Mouse (Mus musculus) myocyte (in vitro differentiated cells): ENCODE measurements at regions not wholly inside any gene's neighbourhood (a gene's known extent, or its start where the extent isn't known, plus 50 kb on each side); places are given as distances from the start of the nearest gene placed in this dataset.

Source experiments
- H3K27me3 ChIP-seq: one replicate; pipeline ENCODE4 v1.6.1; 2011; ENCODE audit not compliant: control insufficient read depth, insufficient read depth, insufficient read length
- H3K36me3 ChIP-seq: one replicate; pipeline ENCODE4 v1.6.1; 2011; ENCODE audit not compliant: control insufficient read depth, insufficient read depth
- H3K4me2 ChIP-seq: one replicate; pipeline ENCODE4 v1.6.1; 2011; ENCODE audit warnings: low read depth, control low read depth
- H3K4me3 ChIP-seq: one replicate; pipeline ENCODE4 v1.5.1; 2011; ENCODE audit warnings: mild to moderate bottlenecking, control low read depth, moderate library complexity
- H3K79me2 ChIP-seq: one replicate; pipeline ENCODE4 v1.6.1; 2011; ENCODE audit not compliant: control insufficient read depth, insufficient read depth
- H3ac ChIP-seq: one replicate; pipeline ENCODE4 v1.6.1; 2011; ENCODE audit not compliant: control insufficient read depth, insufficient read length
- CEBPB ChIP-seq: IDR thresholded peaks from 2 replicates; pipeline ENCODE4 v1.6.1; 2011; ENCODE audit warnings: mild to moderate bottlenecking, moderate library complexity; ENCODE audit not compliant: poor library complexity, insufficient read depth, severe bottlenecking
- E2F4 ChIP-seq: IDR thresholded peaks from one replicate; pipeline ENCODE4 v1.6.1; 2011; ENCODE audit warnings: mild to moderate bottlenecking, control low read depth, moderate library complexity; ENCODE audit not compliant: insufficient read depth
- MAX ChIP-seq: IDR thresholded peaks from one replicate; pipeline ENCODE4 v1.6.1; 2011; ENCODE audit warnings: low read depth, mild to moderate bottlenecking, control low read depth
- MYOD1 ChIP-seq, 3 experiments: IDR thresholded peaks; one replicate each; pipeline ENCODE4 v1.6.1; 2011; ENCODE audit warnings: control low read depth in 2 of 3, low read depth in 2 of 3, mild to moderate bottlenecking in 2 of 3, moderate library complexity in 1 of 3; ENCODE audit not compliant: insufficient read length in 2 of 3, control insufficient read depth in 1 of 3
- MYOG ChIP-seq, 3 experiments: IDR thresholded peaks; one replicate each; pipeline ENCODE4 v1.6.1; 2011; ENCODE audit warnings: control low read depth in 2 of 3, low read depth in 2 of 3, mild to moderate bottlenecking in 2 of 3; ENCODE audit not compliant: insufficient read length in 2 of 3, control insufficient read depth in 1 of 3, insufficient read depth in 1 of 3
- POLR2A ChIP-seq: IDR thresholded peaks from one replicate; pipeline ENCODE4 v1.6.1; 2011; ENCODE audit warnings: low read depth, mild to moderate bottlenecking, control low read depth, moderate library complexity; ENCODE audit not compliant: insufficient read length
- POLR2AphosphoS2 ChIP-seq: IDR thresholded peaks from one replicate; pipeline ENCODE4 v1.6.1; 2011; ENCODE audit warnings: low read depth, control low read depth; ENCODE audit not compliant: insufficient read length
- REST ChIP-seq: IDR thresholded peaks from one replicate; pipeline ENCODE4 v1.6.1; 2011; ENCODE audit warnings: mild to moderate bottlenecking, control low read depth, moderate library complexity; ENCODE audit not compliant: insufficient read depth, insufficient read length
- SRF ChIP-seq: IDR thresholded peaks from one replicate; pipeline ENCODE4 v1.6.1; 2011; ENCODE audit warnings: low read depth; ENCODE audit not compliant: control insufficient read depth, insufficient read length
- TCF12 ChIP-seq: IDR thresholded peaks from one replicate; pipeline ENCODE4 v1.6.1; 2011; ENCODE audit warnings: mild to moderate bottlenecking, control low read depth; ENCODE audit not compliant: poor library complexity, insufficient read depth, severe bottlenecking
- TCF3 ChIP-seq: IDR thresholded peaks from one replicate; pipeline ENCODE4 v1.6.1; 2011; ENCODE audit warnings: low read depth, control low read depth; ENCODE audit not compliant: insufficient read length
- USF1 ChIP-seq: IDR thresholded peaks from one replicate; pipeline ENCODE4 v1.6.1; 2011; ENCODE audit warnings: low read depth, mild to moderate bottlenecking, control low read depth, moderate library complexity

DNA sequence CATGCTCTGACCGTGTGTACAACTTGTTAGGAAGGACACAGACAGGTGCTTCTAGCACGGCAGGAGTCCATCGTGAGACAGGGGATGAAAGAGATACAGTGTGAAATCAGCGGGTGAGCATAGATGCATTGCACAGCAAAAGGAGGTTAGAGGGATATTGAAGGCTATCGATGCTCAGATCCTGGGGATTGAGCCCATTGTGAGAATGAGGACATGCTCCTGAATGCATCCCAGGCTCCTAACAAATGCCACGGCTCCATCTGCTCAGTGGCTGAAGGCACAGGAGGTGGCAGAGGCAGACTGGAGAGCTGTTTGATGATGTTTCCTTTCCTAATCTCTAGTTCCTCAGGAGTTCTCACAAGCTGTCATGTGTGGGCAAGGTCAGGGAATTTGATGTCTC lies 114.1 kb upstream of the Btg1 start:
- TF ChIP-seq MYOG (IDR thresholded peaks at IDR 0.05; ENCODE audit: control insufficient read depth in 1 of 3, insufficient read depth in 1 of 3, insufficient read length in 2 of 3, low read depth in 2 of 3): no peak
- TF ChIP-seq E2F4: no peak
- no peak for TF ChIP-seq MAX
- TF ChIP-seq TCF3: no peak
- no peak for TF ChIP-seq MYOD1 (IDR thresholded peaks at IDR 0.05; ENCODE audit: control insufficient read depth in 1 of 3, insufficient read length in 2 of 3, low read depth in 2 of 3)
- TF ChIP-seq REST: no peak
- TF ChIP-seq POLR2A: no peak
- Histone ChIP-seq H3K36me3 (no peaks in the 10 kb centered on the region), H3K79me2 (no peaks in the 10 kb centered on the region), H3ac (no peak overlapping the region), H3K4me3 (no peak overlapping the region), H3K27me3 (no peaks in the 10 kb centered on the region), H3K4me2 (no peak overlapping the region)

DNA sequence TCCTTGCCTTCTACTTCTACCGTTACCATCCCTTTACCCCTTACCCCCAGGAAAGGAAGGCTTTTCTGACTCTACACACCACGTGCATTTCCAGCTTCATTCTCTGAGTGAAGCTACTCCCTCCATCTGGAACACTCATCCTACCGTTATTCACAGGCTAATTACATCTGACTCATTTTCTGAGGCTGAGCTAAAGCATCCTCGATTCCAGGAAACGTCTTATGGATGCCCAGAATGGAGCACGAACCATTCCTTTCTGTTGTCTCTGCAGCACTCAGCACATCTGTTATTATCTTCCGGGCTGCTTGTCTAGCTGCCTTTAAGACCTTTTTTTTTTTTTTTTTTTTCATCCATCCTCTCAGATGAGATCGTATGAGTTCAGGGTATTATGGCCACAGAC lies 112.5 kb upstream of the Btg1 start:
- no peak overlapping the region for H3ac ChIP-seq
- no peaks in the 10 kb centered on the region for H3K27me3 ChIP-seq
- H3K36me3 ChIP-seq: no peaks in the 10 kb centered on the region
- no peak overlapping the region for H3K4me3 ChIP-seq
- H3K79me2 ChIP-seq: no peaks in the 10 kb centered on the region
- H3K4me2 ChIP-seq: no peak overlapping the region
- TF ChIP-seq CEBPB: no peak
- TF ChIP-seq POLR2A: no peak
- no peak for TF ChIP-seq POLR2AphosphoS2
- no peak for TF ChIP-seq MYOG (IDR thresholded peaks at IDR 0.05; ENCODE audit: control insufficient read depth in 1 of 3, insufficient read depth in 1 of 3, insufficient read length in 2 of 3, low read depth in 2 of 3)
- TF ChIP-seq MYOD1 (IDR thresholded peaks at IDR 0.05; ENCODE audit: control insufficient read depth in 1 of 3, insufficient read length in 2 of 3, low read depth in 2 of 3): no peak
- no peak for TF ChIP-seq USF1

DNA sequence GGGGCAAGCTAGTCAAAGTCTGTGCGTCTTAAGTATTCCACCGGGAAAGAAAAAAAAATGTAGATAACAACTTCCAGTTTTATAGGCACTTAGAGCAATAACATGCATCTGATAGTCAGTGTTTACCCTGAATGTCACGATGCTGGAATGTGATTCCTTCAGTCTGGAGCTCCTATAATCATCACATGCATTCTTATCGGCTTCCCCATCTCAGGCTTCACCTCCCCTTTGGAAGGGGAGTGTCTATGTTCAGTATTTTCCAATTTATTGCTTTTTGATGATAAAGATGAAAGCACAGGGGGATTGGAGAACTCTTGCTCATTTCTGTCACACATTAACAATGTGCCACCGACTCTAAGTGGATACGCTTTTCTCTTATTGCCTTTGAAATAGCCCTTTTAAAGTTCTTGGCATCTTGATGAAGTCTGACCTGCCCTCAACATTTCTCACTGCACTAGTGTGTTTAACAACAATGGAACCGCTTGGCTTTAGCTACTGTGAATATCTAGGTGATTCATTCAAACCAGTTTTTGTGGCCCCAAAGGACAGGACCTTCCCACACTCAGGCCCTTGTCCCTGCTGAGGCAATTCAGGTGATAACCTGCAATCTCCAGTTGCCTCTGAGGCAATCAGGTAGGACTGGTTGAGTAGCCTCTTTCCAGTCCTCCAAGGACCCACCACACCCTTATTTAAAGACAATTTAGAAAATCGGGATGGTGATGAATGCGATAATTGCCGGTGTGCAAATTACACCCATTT lies 101.5 kb upstream of the Btg1 start:
- H3K27me3 ChIP-seq: no peaks in the 10 kb centered on the region
- H3K4me2 ChIP-seq: no peak overlapping the region
- H3K36me3 ChIP-seq: no peaks in the 10 kb centered on the region
- no peak overlapping the region for H3ac ChIP-seq
- no peaks in the 10 kb centered on the region for H3K79me2 ChIP-seq
- TF ChIP-seq E2F4 (no peak), MYOD1 (IDR thresholded peaks at IDR 0.05; ENCODE audit: control insufficient read depth in 1 of 3, insufficient read length in 2 of 3, low read depth in 2 of 3) (no peak), SRF (no peak), MYOG (IDR thresholded peaks at IDR 0.05; ENCODE audit: control insufficient read depth in 1 of 3, insufficient read depth in 1 of 3, insufficient read length in 2 of 3, low read depth in 2 of 3) (no peak), MAX (no peak), USF1 (no peak), POLR2AphosphoS2 (no peak), REST (no peak), POLR2A (no peak), CEBPB (no peak), TCF3 (no peak)
- H3K4me3 ChIP-seq: no peak overlapping the region

DNA sequence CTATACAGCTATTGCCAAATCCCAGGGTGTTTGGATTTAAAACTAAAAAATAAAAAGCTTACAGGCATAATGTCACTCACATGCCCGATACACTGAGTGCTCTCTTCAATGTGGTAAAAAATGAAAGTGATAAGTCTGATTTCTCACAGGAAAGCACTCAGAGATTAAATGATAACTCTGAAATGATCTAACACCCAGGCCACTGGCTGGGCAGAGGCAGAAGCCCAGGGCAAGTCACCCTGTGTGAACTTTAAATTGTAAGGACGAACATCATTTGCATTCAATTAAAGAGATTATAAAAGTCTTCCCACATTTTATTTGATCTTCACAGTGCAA lies 100.9 kb upstream of the Btg1 start:
- TF ChIP-seq MYOD1 (IDR thresholded peaks at IDR 0.05; ENCODE audit: control insufficient read depth in 1 of 3, insufficient read length in 2 of 3, low read depth in 2 of 3) (no peak), TCF3 (no peak), USF1 (no peak), MYOG (IDR thresholded peaks at IDR 0.05; ENCODE audit: control insufficient read depth in 1 of 3, insufficient read depth in 1 of 3, insufficient read length in 2 of 3, low read depth in 2 of 3) (no peak), CEBPB (no peak), MAX (no peak), POLR2AphosphoS2 (no peak), REST (no peak), E2F4 (no peak), POLR2A (no peak), TCF12 (no peak), SRF (no peak)
- Histone ChIP-seq H3K4me3 (no peak overlapping the region), H3K36me3 (no peaks in the 10 kb centered on the region), H3K27me3 (no peaks in the 10 kb centered on the region), H3ac (no peak overlapping the region), H3K79me2 (no peaks in the 10 kb centered on the region), H3K4me2 (no peak overlapping the region)

DNA sequence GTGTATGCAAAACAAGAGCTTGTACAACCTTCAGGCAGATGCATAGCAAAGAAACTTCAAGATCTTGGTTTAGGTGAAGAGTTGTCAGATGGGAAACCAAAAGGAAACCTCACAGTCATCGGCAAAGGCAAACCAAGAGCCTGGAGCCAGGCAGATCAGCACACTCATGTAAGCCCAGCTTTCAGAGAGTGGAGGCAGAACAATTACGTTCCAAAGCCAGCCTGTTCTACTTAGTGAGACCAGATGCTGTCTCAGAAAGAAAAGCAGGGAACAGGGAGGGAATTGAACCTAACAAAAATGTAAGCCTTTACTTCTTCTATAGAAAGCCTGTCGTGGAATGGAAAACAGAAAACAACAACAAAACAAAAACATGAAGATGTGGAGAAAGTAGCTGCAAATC lies 97.4 kb upstream of the Btg1 start:
- no peaks in the 10 kb centered on the region for H3K36me3 ChIP-seq
- no peaks in the 10 kb centered on the region for H3K79me2 ChIP-seq
- H3K27me3 ChIP-seq: no peaks in the 10 kb centered on the region
- TF ChIP-seq MYOG (IDR thresholded peaks at IDR 0.05; ENCODE audit: control insufficient read depth in 1 of 3, insufficient read depth in 1 of 3, insufficient read length in 2 of 3, low read depth in 2 of 3) (no peak), POLR2A (no peak), POLR2AphosphoS2 (no peak), USF1 (no peak), REST (no peak), CEBPB (no peak), SRF (no peak), MYOD1 (IDR thresholded peaks at IDR 0.05; ENCODE audit: control insufficient read depth in 1 of 3, insufficient read length in 2 of 3, low read depth in 2 of 3) (no peak), TCF12 (no peak), MAX (no peak), TCF3 (no peak)
- no peak overlapping the region for H3ac ChIP-seq
- H3K4me2 ChIP-seq: no peak overlapping the region
- H3K4me3 ChIP-seq: no peak overlapping the region
